Mouse (Mus musculus): ENCODE measurements around the gene Itga3.

GRCm38 (mm10) chr11:95101071-95101788 is 24.6 kb upstream of the Itga3 start:
- no peak for TF ChIP-seq CTCF (IDR thresholded peaks at IDR 0.05; ENCODE audit: borderline replicate concordance, insufficient read depth, low read depth, low read length)
- no peak for TF ChIP-seq POLR2A (IDR thresholded peaks at IDR 0.05; ENCODE audit: borderline replicate concordance, insufficient read depth, low read length)

Measured in cerebellum, adult 2 months (tissue).